Mouse (Mus musculus) adrenal gland, postnatal 10 days (tissue): ENCODE data around the gene Ptprq. TPM values are rescaled to one million over a fixed set of nuclear protein-coding genes. Genes with fewer than 3 reads are reported as not detected.

Source experiments
- DNase-seq: peaks from one replicate; pipeline ENCODE4 v3.0.0; 2021; ENCODE audit warnings: mixed read lengths
- microRNA-seq: library from miRNA; unstranded; fragments of <30 nt; microRNA quantifications from one replicate; pipeline ENCODE4 v1.2.0, GENCODE M21; 2021
- total RNA-seq, 2 experiments: library from RNA; stranded (reverse); gene quantifications; 2 replicates each; pipeline ENCODE4 v1.2.3; 2021

The Ptprq gene
- total RNA-seq, 2 experiments from 2014 or later: 0.12 to 0.18 TPM

DNA sequence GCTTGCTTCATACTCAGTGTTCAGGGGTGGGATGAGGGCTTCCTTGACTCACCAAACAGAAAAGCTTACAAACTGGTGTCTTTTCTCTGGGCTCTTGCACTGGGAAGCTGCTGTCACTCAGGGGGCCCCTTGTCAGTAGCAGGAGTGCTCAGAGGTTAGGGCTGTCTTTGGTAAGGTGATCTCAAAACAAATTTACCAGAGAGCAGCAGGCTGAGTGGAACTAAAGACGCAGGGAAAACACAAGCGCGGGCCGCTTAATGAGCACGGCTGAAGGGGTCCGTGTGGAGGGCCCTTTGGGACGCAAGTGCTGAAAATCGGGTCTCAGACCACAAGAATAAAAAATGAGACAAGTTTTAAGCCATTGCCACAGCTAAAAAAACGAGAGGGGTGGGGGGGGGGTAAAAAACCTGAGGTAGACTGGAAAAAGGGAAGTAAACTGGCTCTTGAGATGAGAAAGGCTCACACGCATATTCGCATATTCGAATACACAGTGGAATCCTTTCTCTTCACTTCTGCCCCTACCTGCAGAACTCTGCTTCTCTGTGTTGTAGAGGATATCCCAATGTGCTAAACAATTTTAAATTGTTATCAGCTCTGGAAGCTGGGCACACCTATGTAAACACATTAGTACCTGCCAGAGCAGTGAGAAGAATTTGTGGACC is 231.1 kb downstream of the Ptprq start:
- DNase-seq: no peak

DNA sequence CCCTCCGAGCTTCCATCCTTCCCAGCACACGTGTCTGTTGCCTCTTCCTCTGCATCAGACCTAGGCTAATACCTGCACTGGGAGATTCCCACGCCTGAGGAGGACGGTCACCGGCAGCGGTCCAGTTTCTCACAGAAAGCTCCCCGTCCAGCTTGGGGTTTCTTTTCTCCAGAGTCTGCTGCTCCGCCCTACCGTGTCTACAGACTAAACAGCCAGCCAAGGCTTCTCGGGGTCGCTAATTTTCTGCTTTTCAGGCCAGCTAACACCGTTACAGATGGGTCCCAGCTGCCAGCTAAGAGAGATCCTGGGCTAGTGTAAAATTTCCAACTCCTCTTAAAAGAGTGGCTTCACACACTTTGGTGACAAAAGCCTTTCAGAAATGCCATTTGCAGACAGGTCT is 233.1 kb downstream of the Ptprq start:
- no peak for DNase-seq

- no peak for DNase-seq
Measured at GRCm38 (mm10) chr10:107485870-107486269, 234.0 kb downstream of the Ptprq start, which contains the start of gene Myf5. TSS of gene Myf5 (minus strand) at chr10:107486134.

GRCm38 (mm10) chr10:107484050-107484449 is 235.8 kb downstream of the Ptprq start:
- no peak for DNase-seq

- DNase-seq: no peak
Measured at GRCm38 (mm10) chr10:107473497-107473896, 246.4 kb downstream of the Ptprq start.

GRCm38 (mm10) chr10:107471712-107472111 is 248.1 kb downstream of the Ptprq start:
- DNase-seq: no peak

DNA sequence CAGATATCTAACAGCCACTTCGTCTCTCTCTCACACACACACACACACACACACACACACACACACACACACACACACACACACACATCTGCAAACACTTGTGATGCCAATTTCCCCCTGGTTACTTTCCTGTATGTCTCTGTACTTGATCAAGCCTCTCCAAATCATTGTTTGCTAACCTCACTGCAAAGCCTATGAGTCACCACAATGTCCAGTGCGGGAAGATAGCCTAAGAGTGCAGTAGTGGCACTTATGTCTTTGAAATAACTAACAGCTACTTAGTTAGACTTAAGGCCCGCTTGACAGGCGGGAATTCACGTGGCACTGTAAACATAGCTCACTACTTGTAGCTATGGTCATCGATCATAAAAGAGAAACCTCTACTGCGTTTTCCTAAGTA is 252.0 kb downstream of the Ptprq start:
- no peak for DNase-seq

Small RNA genes within 50 kb of the gene (microRNA-seq; reads per million reads assigned to microRNA genes)
- gene Gm44403: not detected

Other genes with a start within 250 kb of the Ptprq start
- gene Myf5, start 233.9 kb downstream of the Ptprq start, total RNA-seq: under 1 TPM; 0.15 to 0.48 TPM
- gene Myf6, start 225.3 kb downstream of the Ptprq start, total RNA-seq: 1 to 10 TPM; 2.4 to 9.0 TPM
- gene Otogl, start 192.1 kb upstream of the Ptprq start, total RNA-seq: under 1 TPM; 0.09 to 0.15 TPM